Mouse (Mus musculus): ENCODE data around the gene Bmp5. TPM values are rescaled to one million over a fixed set of nuclear protein-coding genes. Genes with fewer than 3 reads are reported as not detected.

The Bmp5 gene
- 0.13 TPM in 1 of 2 replicates, not detected in the other for total RNA-seq (2012; rRNA removed)

DNA sequence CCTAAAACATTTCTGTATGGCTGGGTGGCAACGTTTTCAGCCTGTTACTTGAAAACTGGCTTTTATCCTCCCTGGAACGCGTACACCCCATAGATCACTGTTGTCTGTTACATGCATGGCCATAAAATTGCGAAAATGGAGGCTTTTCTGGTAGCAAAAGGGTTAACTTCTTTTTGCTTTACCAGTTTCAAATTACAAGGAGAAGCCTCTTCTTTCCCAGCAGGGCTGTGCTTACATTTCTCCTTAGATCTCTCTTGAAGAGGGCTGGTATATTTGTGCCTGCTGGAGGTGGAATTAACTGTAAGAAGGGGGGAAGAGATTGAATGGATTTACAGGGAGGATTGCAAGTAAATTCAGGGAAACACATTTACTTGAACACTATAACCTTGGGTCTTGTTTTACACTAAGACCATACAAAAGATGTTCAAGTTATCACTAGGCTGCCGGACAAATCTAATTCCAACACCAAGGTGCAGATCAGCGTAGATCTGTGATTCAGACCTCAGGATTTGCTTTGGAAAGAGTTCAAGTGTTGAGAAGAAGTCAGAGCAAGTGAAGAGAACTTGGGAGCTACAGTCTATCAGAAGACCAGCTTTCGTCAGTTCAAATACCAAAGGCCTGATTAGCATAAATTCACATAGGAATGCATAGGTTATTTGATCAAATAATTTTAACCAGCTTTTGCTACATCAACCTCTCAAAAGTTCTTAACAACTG is at the start of gene Bmp5:
Gene Bmp5, plus strand, starts transcription at position 236 of the 717 bp plus-strand sequence.
- TF ChIP-seq HCFC1 (IDR thresholded peaks at IDR 0.05; ENCODE audit: borderline replicate concordance, insufficient read depth, low read length) (no peak), MAFK (IDR thresholded peaks at IDR 0.05; ENCODE audit: insufficient read depth, low read depth, low read length) (no peak), ZC3H11A (IDR thresholded peaks at IDR 0.05; ENCODE audit: borderline replicate concordance, low read depth, low read length) (no peak), CHD2 (IDR thresholded peaks at IDR 0.05; ENCODE audit: low read depth, low read length) (no peak), ZNF384 (IDR thresholded peaks at IDR 0.05; ENCODE audit: low read depth, low read length) (no peak)
- Histone ChIP-seq H3K36me3 (ENCODE audit: control insufficient read depth, insufficient read depth, low read length, poor library complexity, severe bottlenecking) (no peaks in the 10 kb centered on the region), H3K4me3 (ENCODE audit: insufficient read depth in 1 of 2, low read depth in 1 of 2, low read length in 2 of 2, poor library complexity in 1 of 2, severe bottlenecking in 1 of 2) (no peak within 1 kb of the TSS), H3K27ac (ENCODE audit: insufficient read depth, low read depth, low read length, poor library complexity, severe bottlenecking) (no peak within 1 kb of the TSS), H3K9ac (ENCODE audit: insufficient read depth, low read depth, low read length, poor library complexity, severe bottlenecking) (no peak within 1 kb of the TSS), H3K9me3 (ENCODE audit: control insufficient read depth, insufficient read depth, low read depth, low read length) (no peaks in the 10 kb centered on the region), H3K4me1 (ENCODE audit: control insufficient read depth in 2 of 2, insufficient read depth in 2 of 2, low read length in 2 of 2, poor library complexity in 1 of 2) (no peaks in the 10 kb centered on the region)
- no peak for DNase-seq (ENCODE audit: low read depth, low spot score)
- in situ Hi-C loops (cut with MboI; ENCODE audit: low sequenced_read_pairs in 2 of 2, unreplicated experiment in 2 of 2): no loop called here

DNA sequence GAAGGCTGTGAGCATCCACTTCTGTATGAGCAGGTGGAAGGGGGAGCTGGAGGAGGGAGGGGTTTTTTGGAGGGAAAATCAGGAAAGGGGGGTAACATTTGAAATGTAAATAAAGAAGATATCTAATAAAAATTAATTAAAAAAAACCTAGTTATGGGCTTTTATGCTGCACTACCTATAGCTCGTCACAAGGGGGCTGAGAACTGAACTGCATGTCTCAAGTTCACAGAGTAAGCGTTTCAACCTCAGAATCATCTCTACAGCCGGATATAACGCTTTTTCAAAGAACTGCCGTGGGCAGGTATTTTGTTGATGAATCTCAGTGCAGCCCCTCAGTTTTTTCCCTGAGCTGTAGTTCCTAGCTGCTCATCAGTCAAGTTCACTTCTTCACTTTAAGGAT is 15.1 kb upstream of the Bmp5 start:
- H3K4me3 ChIP-seq (ENCODE audit: insufficient read depth in 1 of 2, low read depth in 1 of 2, low read length in 2 of 2, poor library complexity in 1 of 2, severe bottlenecking in 1 of 2): no peak overlapping the region
- H3K9me3 ChIP-seq (ENCODE audit: control insufficient read depth, insufficient read depth, low read depth, low read length): no peaks in the 10 kb centered on the region
- TF ChIP-seq CHD2 (IDR thresholded peaks at IDR 0.05; ENCODE audit: low read depth, low read length) (no peak), MAFK (IDR thresholded peaks at IDR 0.05; ENCODE audit: insufficient read depth, low read depth, low read length) (no peak), ZNF384 (IDR thresholded peaks at IDR 0.05; ENCODE audit: low read depth, low read length) (no peak)
- no peaks in the 10 kb centered on the region for H3K36me3 ChIP-seq (ENCODE audit: control insufficient read depth, insufficient read depth, low read length, poor library complexity, severe bottlenecking)
- in situ Hi-C loops (cut with MboI; ENCODE audit: low sequenced_read_pairs in 2 of 2, unreplicated experiment in 2 of 2): loop anchor here in 1 of 2 experiments (10.0 kb wide), 1 partner anchor 375 kb away; no protein-coding TSS in a partner anchor
- H3K27ac ChIP-seq (ENCODE audit: insufficient read depth, low read depth, low read length, poor library complexity, severe bottlenecking): no peak overlapping the region
- H3K9ac ChIP-seq (ENCODE audit: insufficient read depth, low read depth, low read length, poor library complexity, severe bottlenecking): no peak overlapping the region
- DNase-seq (ENCODE audit: low read depth, low spot score): no peak
- H3K4me1 ChIP-seq (ENCODE audit: control insufficient read depth in 2 of 2, insufficient read depth in 2 of 2, low read length in 2 of 2, poor library complexity in 1 of 2): no peaks in the 10 kb centered on the region

DNA sequence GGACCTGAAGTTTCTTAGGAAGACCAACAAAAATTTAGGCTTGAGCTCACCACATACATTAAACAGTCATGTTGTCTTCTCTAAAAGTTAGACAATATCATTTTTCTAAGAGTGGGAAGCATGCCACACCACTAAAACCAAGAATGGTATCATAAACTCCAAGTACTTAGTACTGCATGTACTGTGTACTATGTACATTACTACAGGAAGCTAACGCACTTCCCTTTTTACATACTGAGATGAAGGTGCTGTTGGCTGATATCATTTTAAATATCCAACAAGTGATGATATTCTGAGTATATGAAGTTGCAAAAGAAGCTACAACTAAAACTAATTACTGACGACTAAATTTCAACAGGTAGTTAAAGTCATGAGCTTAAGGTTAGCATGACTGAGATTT is 13.6 kb upstream of the Bmp5 start:
- H3K4me3 ChIP-seq (ENCODE audit: insufficient read depth in 1 of 2, low read depth in 1 of 2, low read length in 2 of 2, poor library complexity in 1 of 2, severe bottlenecking in 1 of 2): no peak overlapping the region
- no peak overlapping the region for H3K9ac ChIP-seq (ENCODE audit: insufficient read depth, low read depth, low read length, poor library complexity, severe bottlenecking)
- in situ Hi-C loops (cut with MboI; ENCODE audit: low sequenced_read_pairs in 2 of 2, unreplicated experiment in 2 of 2): loop anchor here in 1 of 2 experiments (10.0 kb wide), 1 partner anchor 373 kb away; no protein-coding TSS in a partner anchor
- TF ChIP-seq MAFK (IDR thresholded peaks at IDR 0.05; ENCODE audit: insufficient read depth, low read depth, low read length) (no peak), ZC3H11A (IDR thresholded peaks at IDR 0.05; ENCODE audit: borderline replicate concordance, low read depth, low read length) (no peak), HCFC1 (IDR thresholded peaks at IDR 0.05; ENCODE audit: borderline replicate concordance, insufficient read depth, low read length) (no peak), CHD2 (IDR thresholded peaks at IDR 0.05; ENCODE audit: low read depth, low read length) (no peak), ZNF384 (IDR thresholded peaks at IDR 0.05; ENCODE audit: low read depth, low read length) (no peak)
- no peak for DNase-seq (ENCODE audit: low read depth, low spot score)
- H3K36me3 ChIP-seq (ENCODE audit: control insufficient read depth, insufficient read depth, low read length, poor library complexity, severe bottlenecking): no peaks in the 10 kb centered on the region
- H3K9me3 ChIP-seq (ENCODE audit: control insufficient read depth, insufficient read depth, low read depth, low read length): no peaks in the 10 kb centered on the region
- no peaks in the 10 kb centered on the region for H3K4me1 ChIP-seq (ENCODE audit: control insufficient read depth in 2 of 2, insufficient read depth in 2 of 2, low read length in 2 of 2, poor library complexity in 1 of 2)
- no peak overlapping the region for H3K27ac ChIP-seq (ENCODE audit: insufficient read depth, low read depth, low read length, poor library complexity, severe bottlenecking)

DNA sequence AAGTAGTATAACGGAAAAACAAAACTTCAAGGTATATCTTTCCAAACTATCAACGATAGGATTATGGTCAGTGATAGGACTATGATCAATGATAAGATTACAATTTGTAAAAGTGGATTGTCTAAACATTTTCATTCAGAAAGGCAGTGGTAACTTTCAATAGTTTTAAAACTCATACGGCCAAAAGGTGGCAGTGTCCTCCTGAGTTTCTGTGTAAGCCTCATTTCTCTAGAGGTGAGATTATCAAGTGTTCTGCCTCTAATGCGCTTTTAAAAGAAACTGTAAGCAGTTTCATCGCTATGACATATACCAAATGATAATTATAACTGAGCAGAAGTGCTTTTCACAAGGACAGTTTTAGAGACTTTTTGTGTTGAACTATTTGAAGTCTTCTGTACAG is 12.7 kb upstream of the Bmp5 start:
- Histone ChIP-seq H3K4me3 (ENCODE audit: insufficient read depth in 1 of 2, low read depth in 1 of 2, low read length in 2 of 2, poor library complexity in 1 of 2, severe bottlenecking in 1 of 2) (no peak overlapping the region), H3K4me1 (ENCODE audit: control insufficient read depth in 2 of 2, insufficient read depth in 2 of 2, low read length in 2 of 2, poor library complexity in 1 of 2) (no peaks in the 10 kb centered on the region), H3K27ac (ENCODE audit: insufficient read depth, low read depth, low read length, poor library complexity, severe bottlenecking) (no peak overlapping the region), H3K36me3 (ENCODE audit: control insufficient read depth, insufficient read depth, low read length, poor library complexity, severe bottlenecking) (no peaks in the 10 kb centered on the region), H3K9me3 (ENCODE audit: control insufficient read depth, insufficient read depth, low read depth, low read length) (no peaks in the 10 kb centered on the region), H3K9ac (ENCODE audit: insufficient read depth, low read depth, low read length, poor library complexity, severe bottlenecking) (no peak overlapping the region)
- no peak for TF ChIP-seq CHD2 (IDR thresholded peaks at IDR 0.05; ENCODE audit: low read depth, low read length)
- no peak for TF ChIP-seq HCFC1 (IDR thresholded peaks at IDR 0.05; ENCODE audit: borderline replicate concordance, insufficient read depth, low read length)
- no peak for TF ChIP-seq MAFK (IDR thresholded peaks at IDR 0.05; ENCODE audit: insufficient read depth, low read depth, low read length)
- TF ChIP-seq ZNF384 (IDR thresholded peaks at IDR 0.05; ENCODE audit: low read depth, low read length): no peak
- peak; percentile 53; the same call in 1 of the 2 replicates for TF ChIP-seq ZC3H11A (IDR thresholded peaks at IDR 0.05; ENCODE audit: borderline replicate concordance, low read depth, low read length)
- in situ Hi-C loops (cut with MboI; ENCODE audit: low sequenced_read_pairs in 2 of 2, unreplicated experiment in 2 of 2): loop anchor here in 1 of 2 experiments (10.0 kb wide), 1 partner anchor 372 kb away; no protein-coding TSS in a partner anchor
- DNase-seq (ENCODE audit: low read depth, low spot score): no peak
